Mouse (Mus musculus) embryonic fibroblast, embryonic 13.5 days (primary cell): ENCODE measurements around the gene Pinlyp. TPM values are rescaled to one million over a fixed set of nuclear protein-coding genes. Genes with fewer than 3 reads are reported as not detected.

Experiments used
- H3K27ac ChIP-seq: 2 replicates; pipeline ENCODE4 v1.5.1; 2012; ENCODE audit warnings: low read length, control low read depth, inconsistent platforms; ENCODE audit not compliant: insufficient read depth
- H3K4me1 ChIP-seq: 2 replicates; pipeline ENCODE4 v1.6.1; 2011; ENCODE audit warnings: low read length; ENCODE audit not compliant: control insufficient read depth, insufficient read depth
- H3K4me3 ChIP-seq: 2 replicates; pipeline ENCODE4 v1.5.1; 2011; ENCODE audit warnings: mild to moderate bottlenecking, control low read depth, low read length; ENCODE audit not compliant: insufficient read depth
- CTCF ChIP-seq: IDR thresholded peaks from 2 replicates; pipeline ENCODE4 v1.5.1; 2011; ENCODE audit warnings: mild to moderate bottlenecking, control low read depth, low read length, moderate library complexity, borderline replicate concordance; ENCODE audit not compliant: insufficient read depth
- POLR2A ChIP-seq: IDR thresholded peaks from 2 replicates; pipeline ENCODE4 v1.6.1; 2011; ENCODE audit warnings: low read depth, mild to moderate bottlenecking, control low read depth, low read length, moderate library complexity
- polyA plus RNA-seq: library from polyadenylated mRNA; stranded (reverse); fragments of >200 nt; gene quantifications from 2 replicates; pipeline ENCODE4 v1.2.4, GENCODE M21; 2011; ENCODE audit warnings: low read depth; ENCODE audit not compliant: missing spikeins, insufficient read length

Pinlyp gene
- polyA plus RNA-seq, 1 experiment, result not detected

DNA sequence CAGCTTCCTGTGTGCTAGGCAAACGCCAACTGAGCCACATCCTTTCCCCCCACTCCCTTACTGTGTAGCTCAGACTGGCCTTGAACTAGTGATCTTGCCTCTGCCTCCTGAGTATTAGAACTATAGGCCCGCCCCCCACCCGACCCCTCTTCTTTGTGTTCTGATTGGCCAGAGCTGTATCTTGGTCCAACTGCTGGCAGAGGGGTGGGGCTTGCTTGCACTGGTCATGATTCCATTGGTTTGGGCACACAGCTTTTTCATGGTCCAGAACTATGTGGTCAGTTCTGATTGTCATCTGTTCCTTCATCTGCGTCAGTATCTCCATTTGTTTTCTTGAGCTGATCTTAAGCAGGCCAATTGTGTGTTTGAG is 17.9 kb upstream of the Pinlyp start:
- TF ChIP-seq POLR2A, result no peak
- H3K27ac ChIP-seq, result no peak overlapping the region
- H3K4me1 ChIP-seq, result no peaks in the 10 kb centered on the region
- H3K4me3 ChIP-seq, result no peak overlapping the region

DNA sequence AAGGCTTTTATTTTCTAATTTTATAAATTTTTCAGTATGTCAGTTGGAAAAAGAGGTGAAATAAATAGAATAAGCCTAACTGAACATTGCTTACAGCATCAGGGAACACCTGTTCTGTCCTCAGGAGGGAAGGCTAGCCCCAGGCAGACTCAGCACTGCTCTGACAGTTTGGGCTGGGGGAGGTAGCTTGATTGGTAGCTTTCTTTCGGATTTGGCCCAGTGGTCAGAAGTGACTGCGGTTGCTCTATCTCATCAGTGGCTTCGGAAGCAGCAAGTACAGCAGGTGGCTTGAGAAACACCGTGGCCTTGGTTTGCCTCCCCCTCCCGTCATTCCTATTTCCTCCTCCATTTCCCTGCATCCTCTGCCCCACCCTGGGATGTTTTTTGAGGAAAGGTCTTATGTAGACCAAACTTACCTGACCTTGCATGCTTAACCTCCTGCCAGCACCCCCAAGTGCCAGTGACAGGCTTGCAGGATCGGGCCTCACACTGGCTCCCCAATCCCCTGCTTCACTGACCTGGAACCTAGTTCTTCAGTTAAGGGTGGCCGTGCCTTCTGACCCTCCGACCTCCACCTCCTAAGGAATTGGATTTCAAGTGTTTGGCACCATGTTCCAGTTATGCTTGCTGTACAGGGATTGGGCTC is 17.4 kb upstream of the Pinlyp start:
- TF ChIP-seq POLR2A (no peak), CTCF (no peak)
- Histone ChIP-seq H3K27ac (no peak overlapping the region), H3K4me1 (no peaks in the 10 kb centered on the region), H3K4me3 (no peak overlapping the region)

DNA sequence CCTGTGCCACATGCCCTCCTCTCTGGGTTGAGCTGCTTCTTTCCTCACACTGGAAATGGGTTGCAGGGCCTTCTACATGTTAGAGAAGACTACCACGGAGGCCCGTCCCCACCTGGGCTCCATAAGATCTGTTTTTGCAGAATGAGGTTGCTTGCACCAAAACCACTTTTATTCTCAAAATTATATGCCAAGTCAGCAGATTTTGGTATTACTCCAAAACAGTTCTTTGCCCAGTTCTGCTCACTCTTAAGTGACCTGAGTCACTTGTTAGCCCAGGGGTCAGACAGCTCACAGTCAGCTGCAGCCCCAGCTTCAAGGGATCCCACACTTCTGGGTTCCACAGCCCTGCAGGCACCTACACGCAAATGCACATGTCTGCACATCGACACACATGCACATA is 15.5 kb upstream of the Pinlyp start:
- H3K4me3 ChIP-seq, result no peak overlapping the region
- H3K27ac ChIP-seq, result no peak overlapping the region
- TF ChIP-seq POLR2A (no peak), CTCF (no peak)
- no peaks in the 10 kb centered on the region for H3K4me1 ChIP-seq

- TF ChIP-seq POLR2A (no peak), CTCF (no peak)
- no peak overlapping the region for H3K4me3 ChIP-seq
- no peaks in the 10 kb centered on the region for H3K4me1 ChIP-seq
- no peak overlapping the region for H3K27ac ChIP-seq
Measured at GRCm38 (mm10) chr7:24555786-24556185, 9.9 kb upstream of the Pinlyp start.

DNA sequence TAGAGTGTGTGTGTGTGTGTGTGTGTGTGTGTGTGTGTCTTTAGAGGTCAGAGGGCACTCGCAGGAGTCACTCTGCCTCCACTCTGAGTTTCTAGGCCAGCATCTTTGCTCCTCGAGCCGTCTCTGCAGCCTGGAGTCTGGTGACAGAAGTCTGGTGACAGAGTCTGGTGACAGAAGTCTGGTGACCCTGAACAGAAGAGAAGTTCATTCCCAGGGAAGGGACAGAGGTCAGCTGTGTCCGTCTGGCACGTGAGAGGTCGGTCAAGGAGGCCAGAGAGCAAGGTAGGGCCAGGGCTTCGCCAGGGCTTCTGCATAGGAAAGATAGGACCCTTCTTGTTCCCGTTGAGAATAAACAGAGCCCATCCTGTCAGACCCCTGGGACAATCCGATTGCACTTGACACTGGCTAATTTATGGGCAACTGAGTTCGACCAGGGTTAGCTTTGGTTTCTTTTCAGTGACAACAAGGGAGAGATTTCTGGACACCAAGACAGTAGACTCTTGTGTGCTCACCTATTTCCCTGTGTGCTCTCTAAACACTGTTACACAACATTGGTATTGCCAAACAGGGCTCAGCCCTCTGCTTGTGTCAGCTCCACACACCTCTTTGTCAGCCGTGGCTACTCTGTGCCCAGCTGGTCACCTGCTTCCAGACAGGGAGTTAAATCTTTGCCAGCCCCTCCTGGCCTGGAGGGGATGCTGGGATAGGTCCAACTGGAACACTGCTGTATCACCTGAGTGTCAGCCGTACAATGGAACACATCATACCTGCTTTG is 6.3 kb upstream of the Pinlyp start:
- no peak overlapping the region for H3K4me3 ChIP-seq
- no peak for TF ChIP-seq CTCF
- no peak for TF ChIP-seq POLR2A
- H3K27ac ChIP-seq, result no peak overlapping the region

GRCm38 (mm10) chr7:24547534-24548036 is 1.7 kb upstream of the Pinlyp start:
- H3K4me3 ChIP-seq, result peak overlapping the region; percentile 71
- no peak for TF ChIP-seq POLR2A
- no peak for TF ChIP-seq CTCF
- no peaks in the 10 kb centered on the region for H3K4me1 ChIP-seq
- no peak overlapping the region for H3K27ac ChIP-seq

More for the DNA sequence above, 6.3 kb upstream of the Pinlyp start:
- H3K4me1 ChIP-seq, result no peaks in the 10 kb centered on the region

DNA sequence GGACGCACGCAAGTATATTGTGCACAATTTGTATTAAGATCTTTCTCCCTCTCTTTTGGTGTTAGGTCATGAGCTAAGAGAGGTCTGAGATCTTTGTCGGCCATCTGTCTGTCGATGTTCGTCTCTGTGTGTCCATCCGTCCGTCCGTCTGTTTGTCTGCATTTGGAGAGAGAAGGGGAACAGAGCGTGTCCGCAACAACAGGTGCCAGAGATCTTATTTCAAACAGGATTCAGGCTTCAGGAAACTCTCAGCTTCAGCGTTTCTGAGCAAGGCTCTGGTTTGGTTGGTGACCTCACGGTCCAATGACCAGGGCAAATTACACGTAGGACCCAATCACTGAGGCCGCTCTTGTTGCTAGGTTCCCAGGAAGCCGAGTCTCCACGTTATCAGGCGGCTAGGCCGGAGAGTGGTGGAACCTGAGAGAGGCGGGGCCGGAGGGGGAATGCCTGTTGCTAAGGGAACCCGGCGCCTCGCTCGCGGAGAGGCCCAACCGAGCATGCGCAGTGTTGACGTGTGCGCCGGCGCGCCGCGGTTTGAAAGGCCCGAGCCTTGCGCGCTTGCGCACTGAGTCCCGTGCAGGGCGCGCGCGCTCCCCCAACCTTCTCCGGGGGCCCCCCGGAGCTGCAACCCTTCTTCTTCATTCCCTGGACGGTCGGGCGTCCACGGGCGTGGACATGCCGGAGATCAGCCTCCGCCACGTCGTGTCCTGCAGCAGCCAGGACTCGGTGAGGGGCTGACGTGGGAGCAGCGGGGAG is 894 bp upstream of the Pinlyp start:
- H3K4me1 ChIP-seq, result no peaks in the 10 kb centered on the region
- no peak overlapping the region for H3K27ac ChIP-seq
- TF ChIP-seq POLR2A, result peak; percentile 78
- no peak for TF ChIP-seq CTCF
- H3K4me3 ChIP-seq, result peak overlapping the region; percentile 71

DNA sequence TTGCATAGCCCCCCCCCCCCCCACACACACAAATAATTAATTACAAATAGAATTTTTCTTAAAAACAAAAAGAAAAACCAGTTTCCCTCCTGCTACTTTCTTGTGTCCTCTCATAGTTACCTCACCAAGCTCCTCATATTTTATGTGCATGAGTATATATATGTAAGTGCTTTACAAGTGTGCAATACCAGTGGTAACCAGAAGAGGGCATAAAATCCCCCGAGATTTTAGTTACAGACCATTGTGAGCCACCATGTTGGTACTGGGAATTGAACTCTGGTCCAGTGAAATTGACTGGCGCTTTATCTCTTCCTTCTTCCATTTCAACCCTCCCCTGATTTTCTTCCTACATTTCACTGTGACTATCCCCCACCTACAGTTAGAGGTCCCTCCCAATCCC is 1.4 kb downstream of the Pinlyp start:
- H3K4me1 ChIP-seq, result no peaks in the 10 kb centered on the region
- H3K27ac ChIP-seq, result no peak overlapping the region
- no peak overlapping the region for H3K4me3 ChIP-seq
- no peak for TF ChIP-seq CTCF

- TF ChIP-seq CTCF (no peak), POLR2A (no peak)
- no peak overlapping the region for H3K27ac ChIP-seq
- H3K4me3 ChIP-seq, result no peak overlapping the region
- no peaks in the 10 kb centered on the region for H3K4me1 ChIP-seq
Measured at GRCm38 (mm10) chr7:24539686-24540085, 6.2 kb downstream of the Pinlyp start.

DNA sequence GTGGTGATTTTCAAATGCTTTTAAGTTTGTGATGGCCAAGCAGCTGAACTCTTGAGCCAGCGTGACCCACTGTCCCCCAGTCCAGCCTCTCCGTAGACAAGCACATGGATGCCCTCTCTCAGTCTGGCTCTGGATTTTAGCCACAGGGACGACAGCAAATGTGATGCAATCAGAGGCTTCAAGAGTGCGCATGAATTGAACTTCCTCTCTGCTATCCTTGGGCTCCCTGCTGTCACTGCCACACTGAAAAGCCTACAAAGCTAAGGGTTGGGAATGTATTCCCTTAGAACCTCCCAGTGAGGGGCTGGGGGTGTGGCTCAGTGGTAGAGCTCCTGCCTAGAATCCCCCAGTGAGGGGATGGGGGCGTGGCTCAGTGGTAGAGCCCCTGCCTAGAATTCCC is 7.2 kb downstream of the Pinlyp start:
- Histone ChIP-seq H3K4me1 (no peaks in the 10 kb centered on the region), H3K27ac (no peak overlapping the region), H3K4me3 (no peak overlapping the region)
- TF ChIP-seq POLR2A (no peak), CTCF (no peak)
